Mouse (Mus musculus): ENCODE results near the gene Prpf38b.

Prpf38b gene

DNA sequence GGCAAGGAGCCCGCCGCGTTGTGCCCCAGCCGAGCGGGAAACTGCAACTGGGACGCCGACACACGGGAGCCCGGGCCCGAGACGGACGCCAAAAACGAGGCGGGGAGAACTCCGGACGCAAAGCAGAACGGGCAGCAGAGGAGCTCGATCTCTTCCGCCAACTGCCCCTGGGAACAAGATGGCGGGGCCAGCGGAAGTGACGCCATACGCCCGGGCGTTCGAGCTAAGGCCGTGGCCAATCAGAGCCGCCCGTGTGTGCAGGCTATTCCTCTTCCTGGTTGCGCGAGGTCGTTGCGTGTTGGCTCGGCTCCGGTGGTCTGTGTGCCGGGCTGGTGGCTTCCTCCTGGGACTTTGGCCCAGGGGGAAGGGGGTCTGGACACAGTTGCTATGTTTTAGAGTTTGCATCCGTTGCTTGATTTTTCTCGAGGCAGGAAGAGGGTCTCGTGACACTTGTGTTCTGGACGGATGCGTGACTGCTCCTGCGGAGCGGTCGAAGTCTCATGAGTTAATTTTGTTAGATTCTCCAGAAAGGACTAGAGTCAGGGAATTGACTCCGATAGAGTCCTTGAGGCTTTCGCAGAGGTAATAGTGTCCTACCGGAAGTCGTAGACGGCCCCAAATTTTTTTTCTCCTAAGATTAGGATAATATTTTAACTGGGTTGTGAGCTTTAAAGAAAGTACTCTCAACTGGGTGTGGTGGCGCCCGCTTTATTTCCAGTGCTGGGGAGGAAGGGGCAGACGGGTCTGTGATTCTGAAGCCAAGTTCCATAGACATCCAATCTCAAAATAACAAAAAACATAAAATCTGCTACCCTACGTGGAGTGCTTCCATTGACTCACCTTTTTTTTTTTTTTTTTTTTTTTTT is at the start of gene Prpf38b:
Gene Prpf38b (minus strand): TSS at position 180 of the 866 bp plus-strand sequence.
- peak; percentile 96 for DNase-seq (ENCODE audit: low spot score in 2 of 2)

DNA sequence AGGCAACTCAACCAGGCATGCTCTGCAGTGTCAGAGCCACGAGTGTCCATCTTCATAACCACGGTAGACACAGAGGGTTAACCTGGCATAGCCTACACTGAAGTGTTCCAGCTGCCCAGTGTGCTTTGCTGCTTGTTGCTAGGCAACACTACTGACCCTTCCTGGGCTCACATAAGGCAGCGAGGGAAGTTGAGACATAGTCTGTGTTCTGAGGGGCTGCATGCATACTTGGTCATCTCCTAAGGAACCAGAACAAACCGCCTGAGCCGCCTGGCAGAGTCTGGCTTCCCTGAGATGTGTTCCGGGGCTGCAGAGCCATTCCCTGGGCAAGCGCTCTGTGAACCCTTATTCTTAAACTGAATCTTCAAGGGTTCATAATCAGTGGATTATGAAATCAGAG is 49.7 kb upstream of the Prpf38b start:
- DNase-seq (ENCODE audit: low spot score in 2 of 2): no peak

DNA sequence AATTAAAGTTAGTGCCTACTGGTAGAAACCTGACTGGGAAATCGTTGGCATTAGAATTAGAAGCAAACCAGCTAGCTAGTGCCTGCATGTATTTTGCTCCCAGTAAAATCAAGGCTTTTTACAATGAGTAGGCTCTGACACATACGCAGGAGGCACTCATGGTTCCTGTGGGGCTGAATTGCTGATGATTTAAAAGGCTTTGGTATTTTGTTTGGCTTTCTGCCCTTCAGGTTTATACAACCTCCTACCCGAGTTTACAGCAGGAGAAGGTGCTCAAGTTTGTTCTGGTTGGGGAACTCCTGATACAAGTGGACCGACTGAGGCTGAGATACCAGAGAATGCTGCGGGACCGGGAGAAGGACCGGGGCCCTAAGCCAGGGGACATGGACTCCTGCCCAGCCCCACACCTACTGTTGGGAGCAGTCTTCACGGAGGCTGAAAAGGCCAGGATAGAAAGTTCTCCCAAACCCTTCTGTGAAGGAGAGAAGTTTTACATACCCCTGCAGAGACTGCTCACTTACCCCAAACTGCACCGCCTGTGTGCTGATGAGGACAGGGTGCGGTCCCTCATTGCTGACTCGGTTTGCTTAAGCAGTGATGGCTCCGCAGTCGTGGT is 48.3 kb upstream of the Prpf38b start:
- no peak for DNase-seq (ENCODE audit: low spot score in 2 of 2)

DNA sequence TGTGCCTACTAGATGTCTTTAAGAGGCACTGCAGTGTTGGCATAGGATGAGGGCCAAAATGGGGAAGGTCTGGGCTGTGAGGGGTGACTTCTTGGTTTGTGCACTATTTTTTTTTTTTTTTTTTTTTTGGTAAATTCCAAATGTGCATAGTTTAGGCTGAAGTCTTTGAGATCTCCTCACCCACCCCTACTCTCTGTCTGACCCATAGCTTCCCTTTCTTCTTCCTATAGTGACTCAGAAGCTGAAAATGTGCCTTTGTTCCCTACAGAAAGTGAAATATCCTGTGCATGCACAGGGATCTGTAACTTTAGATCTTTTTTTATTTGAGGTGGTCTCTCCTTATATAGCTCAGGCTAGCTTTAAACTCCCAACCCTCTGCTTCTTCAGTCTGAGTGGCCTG is 46.4 kb upstream of the Prpf38b start:
- DNase-seq (ENCODE audit: low spot score in 2 of 2): no peak

DNA sequence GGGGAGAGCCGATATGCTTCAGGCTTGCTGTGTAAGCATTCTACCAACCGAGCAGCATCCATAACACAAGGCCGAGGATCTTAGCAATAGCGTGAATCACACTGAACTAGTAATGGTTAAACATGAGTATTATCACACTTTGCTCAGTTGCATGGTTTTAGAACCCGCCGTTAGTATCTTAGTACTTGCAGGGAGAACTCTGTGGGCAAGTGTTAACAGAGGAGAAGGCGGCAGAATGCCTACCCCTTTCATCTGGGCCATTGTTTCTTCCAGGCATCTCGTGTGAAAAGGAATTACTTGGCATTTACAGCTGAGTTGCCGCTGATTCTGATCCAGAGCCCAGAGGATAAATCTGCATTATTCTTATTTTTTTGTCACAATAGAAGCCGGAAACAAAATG is 29.5 kb upstream of the Prpf38b start:
- DNase-seq (ENCODE audit: low spot score in 2 of 2): no peak

DNA sequence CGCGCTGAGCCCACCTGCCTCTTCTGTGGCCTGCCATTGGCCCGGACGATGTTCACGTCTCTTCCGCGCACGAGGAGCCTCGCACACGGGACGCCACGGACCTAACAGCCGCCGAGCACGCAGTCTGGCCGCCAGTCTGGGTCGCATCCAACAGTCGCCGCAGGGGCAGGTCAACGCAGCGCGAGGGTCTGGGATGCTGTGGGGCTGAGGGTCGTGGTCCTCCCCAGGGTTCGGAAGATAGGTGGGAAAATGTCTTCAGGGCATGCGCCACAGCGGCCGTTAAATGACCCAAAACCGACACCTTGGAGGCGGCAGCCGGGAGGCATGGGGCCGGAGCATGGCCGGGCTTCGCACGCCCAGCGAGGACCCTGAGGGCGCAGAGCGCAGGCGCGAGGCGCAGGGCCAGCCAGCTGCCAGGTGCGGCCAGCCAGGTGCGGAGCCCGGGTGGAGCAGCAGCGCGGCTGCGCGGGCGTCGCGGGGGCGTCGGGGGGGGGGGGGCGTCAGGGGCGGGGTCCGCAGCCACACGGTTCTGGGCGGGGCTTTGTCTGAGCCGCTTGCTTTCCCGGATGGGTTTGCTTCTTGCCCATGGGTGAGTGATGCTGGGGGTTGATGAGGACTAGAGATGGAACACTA is 28.6 kb upstream of the Prpf38b start, which contains the start of gene Gm9857:
Gene Gm9857 (minus strand): TSS at position 445 of the 633 bp plus-strand sequence.
- no peak for DNase-seq (ENCODE audit: low spot score in 2 of 2)

DNA sequence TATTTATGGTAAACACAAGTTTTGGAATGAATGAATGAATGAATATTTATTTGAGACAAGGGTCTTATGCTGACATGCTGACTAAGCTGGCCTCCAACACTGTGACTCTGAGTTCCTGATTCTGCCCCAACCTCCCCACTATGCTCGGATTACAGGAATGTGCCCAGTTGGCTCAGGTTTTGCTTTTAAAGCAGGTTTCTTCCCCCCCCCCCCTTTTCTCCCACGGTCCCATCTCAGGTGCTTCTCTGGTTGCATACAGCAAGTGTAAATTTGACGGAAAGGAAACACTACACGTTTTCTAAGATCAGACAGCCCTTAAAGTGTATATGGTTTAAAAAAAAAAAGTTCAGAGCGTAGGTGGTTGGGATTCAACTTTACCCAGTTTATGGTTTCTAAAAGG is 28.0 kb upstream of the Prpf38b start, which contains the start of gene Henmt1:
Gene Henmt1 (plus strand): TSS at position 301 of the 400 bp plus-strand sequence.
- DNase-seq (ENCODE audit: low spot score in 2 of 2): no peak

DNA sequence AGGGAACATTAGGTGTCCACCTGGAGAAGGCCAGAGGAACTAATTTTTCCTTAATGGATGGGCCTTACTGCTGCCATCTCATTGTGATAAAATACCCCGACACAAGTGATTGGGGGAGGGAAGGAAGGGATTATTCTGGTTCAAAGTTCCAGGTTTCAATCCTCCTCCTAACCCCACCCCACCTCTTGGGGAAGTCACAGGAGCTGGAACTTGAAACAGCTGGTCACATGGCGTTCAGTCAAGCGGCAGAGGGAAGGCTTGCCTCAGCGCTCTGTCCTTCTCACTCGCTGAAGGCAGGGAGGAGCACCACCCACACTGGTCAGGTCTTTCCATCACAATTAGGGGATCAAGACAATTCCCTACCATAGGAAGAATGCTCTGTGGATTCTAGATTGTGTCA is 27.2 kb upstream of the Prpf38b start:
- no peak for DNase-seq (ENCODE audit: low spot score in 2 of 2)

DNA sequence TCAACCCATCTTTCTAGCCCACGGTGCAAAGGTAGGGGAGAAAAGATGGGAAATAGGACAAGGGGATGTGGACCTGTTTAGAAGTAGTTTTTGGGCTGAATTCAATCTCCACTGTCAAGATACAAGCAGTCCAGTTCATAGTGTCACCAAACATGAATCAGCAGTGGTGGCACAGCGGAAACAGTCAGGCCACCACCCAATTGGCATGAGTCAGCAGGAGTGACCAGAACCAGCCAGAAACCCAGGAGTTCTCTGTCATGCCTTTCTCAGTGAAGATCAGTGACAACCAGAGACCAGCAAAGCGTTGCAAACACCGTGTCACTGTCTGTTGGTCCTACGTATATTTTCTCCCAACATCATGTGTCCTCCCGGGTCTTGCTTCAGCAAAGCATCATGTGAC is 22.0 kb upstream of the Prpf38b start:
- no peak for DNase-seq (ENCODE audit: low spot score in 2 of 2)

DNA sequence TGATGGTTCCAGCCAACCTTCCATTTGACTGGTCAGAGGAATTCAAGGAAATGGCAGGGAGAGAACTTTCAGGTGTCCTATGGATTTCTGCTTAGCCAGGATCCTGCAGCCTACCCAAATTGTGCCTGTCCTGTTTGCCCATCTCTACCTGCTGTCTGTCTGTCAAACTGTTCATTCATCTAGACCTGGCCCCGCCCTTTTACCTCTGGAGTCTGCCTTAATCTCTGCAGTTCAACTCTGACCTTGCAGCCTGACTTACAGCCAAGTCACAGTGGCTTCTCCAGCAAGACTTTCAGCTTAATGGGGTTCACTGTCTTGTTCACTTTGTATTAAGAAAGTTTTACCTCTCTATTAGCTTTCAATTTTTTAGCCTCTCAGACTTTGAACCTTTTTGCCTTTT is 14.8 kb upstream of the Prpf38b start:
- no peak for DNase-seq (ENCODE audit: low spot score in 2 of 2)

DNA sequence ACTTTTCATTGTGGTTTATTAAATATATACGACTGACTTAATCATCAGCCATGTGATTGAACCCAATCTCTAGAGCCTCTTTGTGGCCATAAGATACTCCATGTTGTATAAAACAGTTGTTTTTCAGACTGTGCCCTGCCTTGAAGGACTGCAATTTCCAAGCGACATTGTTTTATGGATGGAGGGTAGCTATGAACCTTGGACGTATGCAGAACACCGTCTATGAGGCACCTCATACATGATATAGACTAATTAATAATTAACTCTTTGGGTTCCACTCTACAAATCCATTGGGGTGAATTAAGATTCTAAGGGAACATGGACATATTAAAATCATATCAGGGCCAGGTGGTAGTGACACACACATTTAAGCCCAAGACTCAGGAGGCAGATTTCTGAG is 14.2 kb upstream of the Prpf38b start:
- no peak for DNase-seq (ENCODE audit: low spot score in 2 of 2)

DNA sequence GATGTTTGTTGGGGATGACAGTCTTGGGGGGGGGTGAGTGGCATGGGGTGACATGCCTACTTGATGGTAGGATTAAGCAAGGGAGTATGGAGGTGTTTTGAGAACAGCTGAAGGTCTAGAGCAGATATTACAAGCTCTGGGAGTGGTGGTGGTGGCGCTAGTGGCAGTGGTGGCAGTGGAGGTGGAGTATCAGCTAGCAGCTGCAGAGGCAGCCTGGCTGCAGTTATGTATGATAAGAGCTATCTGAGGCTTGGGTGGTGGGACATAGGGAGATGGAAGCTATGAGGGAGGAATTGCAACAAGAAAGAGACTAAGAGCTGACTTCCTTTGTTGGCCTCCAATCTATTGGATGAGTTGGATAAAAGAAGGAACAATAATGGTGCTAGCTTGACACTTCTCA is 10.3 kb upstream of the Prpf38b start:
- no peak for DNase-seq (ENCODE audit: low spot score in 2 of 2)

DNA sequence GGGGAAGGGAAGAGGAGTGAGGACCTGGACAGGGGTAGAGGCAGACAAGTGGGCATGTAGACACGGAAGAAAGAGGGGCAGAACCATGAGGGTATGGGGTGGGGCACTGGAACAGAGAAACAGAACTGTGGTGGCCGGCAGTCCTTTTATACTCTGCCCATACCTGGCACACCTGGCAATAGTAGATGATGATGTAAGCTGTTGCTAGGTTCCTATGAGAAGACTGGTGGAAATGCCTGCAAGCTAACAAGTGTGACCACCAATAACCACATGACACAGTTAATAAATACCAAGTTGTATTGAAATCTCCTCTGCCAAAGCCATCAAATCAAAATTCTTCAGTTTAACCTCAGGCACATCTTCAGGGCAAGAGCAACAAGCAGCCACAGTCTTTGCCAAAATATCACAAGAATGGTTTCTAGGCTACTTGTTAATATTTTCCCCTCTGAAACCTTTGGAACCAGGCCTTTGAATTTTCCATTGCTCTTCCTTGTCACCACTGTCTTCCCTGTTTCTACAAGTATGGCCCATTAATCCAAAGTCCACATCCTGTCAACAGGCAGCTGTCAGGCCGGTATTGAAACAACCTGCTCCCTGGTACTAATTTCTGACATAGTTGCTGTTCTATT is 9.0 kb upstream of the Prpf38b start:
- DNase-seq (ENCODE audit: low spot score in 2 of 2): no peak

DNA sequence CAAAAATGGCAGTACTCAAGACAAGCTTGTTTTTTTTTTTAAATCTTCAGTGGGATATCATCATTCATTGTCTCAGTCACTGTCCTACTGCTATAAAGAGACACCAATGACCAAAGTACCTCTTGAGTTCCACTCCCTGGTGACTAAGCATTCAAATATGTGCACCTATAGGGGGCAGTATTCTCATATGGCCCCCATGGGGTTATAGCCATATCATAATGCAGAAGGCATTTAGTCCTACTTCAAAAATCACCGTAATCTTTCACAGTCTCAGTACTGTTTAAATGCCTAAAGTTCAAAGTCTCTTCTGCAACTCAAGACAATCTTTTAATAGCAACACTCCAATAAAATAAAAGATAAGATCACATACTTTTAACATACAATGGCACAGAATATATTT is 7.3 kb upstream of the Prpf38b start:
- DNase-seq (ENCODE audit: low spot score in 2 of 2): no peak

DNA sequence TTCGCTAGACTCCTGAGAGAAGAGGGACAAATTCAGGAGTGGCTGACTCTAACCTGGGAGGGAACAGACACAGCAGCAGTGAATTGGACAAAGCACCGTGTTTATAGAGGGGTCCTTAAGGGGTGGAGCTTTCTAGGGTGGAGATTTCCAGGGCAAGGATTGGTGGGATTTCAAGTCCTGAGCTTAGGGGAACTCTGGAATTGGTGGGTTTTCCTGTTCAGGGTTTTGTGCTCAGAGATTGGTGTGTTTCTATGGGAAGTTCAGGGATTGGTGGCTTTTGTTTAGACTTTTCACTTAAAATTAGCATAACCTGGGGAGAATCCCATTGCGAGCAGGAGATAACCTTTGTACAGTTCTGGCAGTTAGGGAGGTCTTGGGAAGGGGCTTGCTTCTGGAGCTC is 6.5 kb upstream of the Prpf38b start:
- DNase-seq (ENCODE audit: low spot score in 2 of 2): no peak

DNA sequence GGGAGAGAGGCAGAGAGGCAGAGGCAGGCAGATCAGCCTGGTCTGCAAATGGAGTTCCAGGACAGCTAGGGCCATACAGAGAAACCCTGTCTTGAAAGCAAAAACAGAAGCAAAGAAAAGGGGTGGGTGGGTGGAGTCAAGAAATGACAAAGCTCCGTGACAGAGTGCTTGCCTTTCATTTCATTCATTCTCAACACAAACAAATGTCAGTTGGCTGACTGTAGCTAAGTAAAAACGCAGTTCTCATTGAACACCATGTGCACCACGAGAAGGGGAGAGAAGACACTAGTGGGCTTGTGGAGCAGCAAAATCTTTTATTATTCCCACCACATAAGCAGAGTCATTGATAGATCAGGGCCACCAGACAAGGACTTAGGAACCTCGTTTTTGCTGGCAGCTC is 5.3 kb upstream of the Prpf38b start:
- DNase-seq (ENCODE audit: low spot score in 2 of 2): no peak

DNA sequence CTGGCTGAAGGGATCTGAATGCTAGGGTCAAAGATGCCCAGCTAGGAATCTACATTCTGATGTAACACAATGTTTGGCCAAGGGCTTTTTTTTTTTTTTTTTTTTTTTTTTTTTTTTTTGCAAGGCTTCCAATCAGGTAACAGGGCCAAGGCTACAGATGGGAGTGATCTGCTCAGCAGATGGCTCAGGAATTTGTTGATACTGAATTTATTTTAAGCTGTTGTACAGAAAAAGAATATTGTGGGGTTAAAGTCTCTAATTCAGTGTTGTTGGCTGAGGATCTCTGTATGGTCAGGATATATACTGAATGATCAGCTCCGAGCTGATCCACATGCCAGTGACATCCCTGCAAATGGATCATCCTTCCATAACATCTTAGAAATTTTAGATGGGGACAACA is 4.5 kb upstream of the Prpf38b start:
- DNase-seq (ENCODE audit: low spot score in 2 of 2): no peak

DNA sequence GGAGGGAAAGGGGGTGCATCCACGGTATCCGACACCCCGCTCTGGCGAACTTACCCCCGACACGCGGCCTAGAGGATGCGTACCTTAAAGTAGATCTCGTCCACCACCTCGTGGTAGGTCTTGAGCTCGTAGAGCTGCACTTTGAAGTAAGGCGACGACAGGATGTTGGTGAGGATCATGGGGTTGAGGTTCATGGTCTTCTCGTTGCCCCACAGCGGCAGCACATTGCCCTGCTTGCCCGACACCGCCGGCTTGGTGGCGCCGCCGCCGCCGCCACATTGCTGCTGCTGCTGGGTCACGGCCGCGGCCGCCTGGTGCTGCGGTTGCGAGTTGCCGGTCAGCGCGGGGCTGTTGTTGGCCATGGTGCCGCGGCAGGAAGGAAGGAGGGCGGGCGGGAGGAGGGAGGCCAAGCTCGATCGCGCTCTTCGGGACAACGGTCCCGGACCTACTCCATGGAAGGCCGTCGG is 413 bp downstream of the Prpf38b start:
- DNase-seq (ENCODE audit: low spot score in 2 of 2): peak; percentile 39 to 62

DNA sequence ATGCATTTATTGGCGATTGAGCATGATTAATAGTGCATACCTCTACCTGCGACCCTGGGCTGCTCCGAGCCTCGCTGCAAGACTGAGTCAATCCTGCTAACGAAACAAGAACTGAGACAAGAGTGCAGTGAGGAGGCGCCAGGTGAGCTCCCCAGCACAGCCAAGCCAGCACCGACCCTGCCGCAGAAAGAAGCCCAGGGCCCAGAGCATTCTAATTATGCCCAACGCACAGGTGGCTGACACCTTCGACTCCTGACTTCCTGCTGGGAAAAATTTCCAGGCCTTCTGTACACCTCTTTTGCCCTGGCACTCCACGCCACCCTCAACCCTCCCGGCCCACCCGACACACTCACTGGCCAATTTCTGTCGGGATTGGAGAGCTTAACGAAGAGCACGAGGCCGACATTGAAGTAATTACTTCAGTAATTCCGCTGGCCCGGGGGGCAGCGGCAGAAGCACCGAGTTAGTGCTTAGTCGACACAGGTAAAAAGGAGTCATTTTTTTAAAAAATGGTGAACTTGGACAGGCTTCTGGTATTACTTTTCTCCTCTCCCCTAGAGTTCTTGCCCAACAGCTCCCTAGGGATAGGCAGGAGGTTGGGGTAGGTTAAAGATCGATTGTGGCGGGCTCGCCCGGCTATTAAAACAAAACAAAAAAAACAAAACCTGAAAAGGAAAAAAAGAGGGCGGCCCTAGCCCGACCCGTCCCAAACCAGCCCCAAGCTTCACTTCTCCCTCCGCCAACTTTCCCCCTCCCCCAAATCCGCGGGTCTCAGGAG is 1.0 kb downstream of the Prpf38b start:
- DNase-seq (ENCODE audit: low spot score in 2 of 2): peak in 1 of 2 experiments; percentile 8

DNA sequence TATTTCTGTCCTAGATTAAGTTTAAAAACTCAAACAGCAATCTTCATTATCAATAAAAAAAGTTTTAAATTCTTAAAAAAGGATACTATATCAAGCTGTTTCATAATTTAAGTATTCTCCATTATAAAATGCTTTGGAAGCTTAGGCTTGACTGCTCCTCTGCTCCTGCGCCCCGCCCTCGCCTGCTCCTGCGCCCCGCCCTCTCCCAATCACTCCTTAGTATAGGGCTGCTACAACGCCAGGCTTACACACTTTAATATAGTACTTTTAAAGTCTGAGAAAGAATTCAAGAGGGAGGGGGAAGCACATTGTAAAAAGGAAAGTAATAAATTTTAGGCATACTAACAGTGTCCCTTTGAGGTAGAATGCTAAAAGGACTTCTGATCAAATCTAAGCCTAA is 8.6 kb downstream of the Prpf38b start:
- no peak for DNase-seq (ENCODE audit: low spot score in 2 of 2)

DNA sequence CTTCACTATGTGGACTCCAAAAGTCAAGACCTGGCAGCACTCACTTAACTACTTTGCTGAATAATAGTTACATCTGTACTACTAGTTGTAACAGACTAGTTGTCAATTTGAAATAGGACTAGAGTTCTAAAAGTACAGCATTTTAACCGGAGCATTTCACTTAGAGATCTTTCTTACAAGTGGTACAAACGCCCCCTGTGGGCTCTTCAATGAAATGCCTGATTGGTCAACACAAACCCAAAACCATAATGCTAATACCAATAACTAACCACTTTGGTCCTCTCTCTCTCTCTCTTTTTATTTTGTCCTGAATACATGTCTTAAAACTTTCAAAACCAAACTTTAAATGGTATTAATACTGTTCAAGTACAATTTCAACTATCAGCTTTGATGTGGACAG is 9.5 kb downstream of the Prpf38b start:
- no peak for DNase-seq (ENCODE audit: low spot score in 2 of 2)
